Mouse (Mus musculus) thymus, adult 2 months (tissue): ENCODE results near the gene Btbd16. TPM values are rescaled to one million over a fixed set of nuclear protein-coding genes. Genes with fewer than 3 reads are reported as not detected.

Experiments used
- DNase-seq: peaks from one replicate; pipeline ENCODE4 v3.0.0; 2021
- H3K27ac ChIP-seq: fragments of 200-500 bp; 2 replicates; pipeline ENCODE4 v1.5.1; 2012; ENCODE audit warnings: low read length, control low read depth; ENCODE audit not compliant: control insufficient read depth, insufficient read depth
- H3K27me3 ChIP-seq: fragments of 200-500 bp; 2 replicates; pipeline ENCODE4 v1.6.1; 2012; ENCODE audit warnings: mild to moderate bottlenecking, low read length, moderate library complexity, mixed read lengths; ENCODE audit not compliant: control insufficient read depth, insufficient read depth
- H3K36me3 ChIP-seq: fragments of 200-500 bp; 2 replicates; pipeline ENCODE4 v1.6.1; 2012; ENCODE audit warnings: mild to moderate bottlenecking, low read length, moderate library complexity; ENCODE audit not compliant: control insufficient read depth, insufficient read depth
- H3K4me1 ChIP-seq: fragments of 200-500 bp; replicated peaks from 2 replicates; pipeline ENCODE4 v1.6.1; 2012; ENCODE audit warnings: low read length; ENCODE audit not compliant: control insufficient read depth, insufficient read depth
- H3K4me3 ChIP-seq: fragments of 200-500 bp; 2 replicates; pipeline ENCODE4 v1.5.1; 2012; ENCODE audit warnings: mild to moderate bottlenecking, low read length, control low read depth, moderate library complexity; ENCODE audit not compliant: control insufficient read depth, insufficient read depth
- CTCF ChIP-seq: fragments of 200-500 bp; IDR thresholded peaks from 2 replicates; pipeline ENCODE4 v1.5.1; 2012; ENCODE audit warnings: mild to moderate bottlenecking, control low read depth, low read length, moderate library complexity, borderline replicate concordance; ENCODE audit not compliant: control insufficient read depth, poor library complexity, insufficient read depth; ENCODE audit errors: extremely low read depth
- POLR2A ChIP-seq: fragments of 200-500 bp; IDR thresholded peaks from 2 replicates; pipeline ENCODE4 v1.6.1; 2012; ENCODE audit warnings: mild to moderate bottlenecking, low read length, control low read depth, moderate library complexity; ENCODE audit not compliant: control insufficient read depth, poor library complexity, insufficient read depth; ENCODE audit errors: extremely low read depth
- WGBS: fragments of 180-500 bp; shearing (Covaris S2); methylation state at CpG from one replicate; pipeline ENCODE4 v1.1.7; 2018; 5-methylcytosine and 5-hydroxymethylcytosine counted together
- polyA plus RNA-seq: library from polyadenylated mRNA; depleted of rRNA; stranded (reverse); fragments of >200 nt; gene quantifications from 2 replicates; pipeline ENCODE4 v1.2.3, GENCODE M21; 2012

Gene Btbd16
- polyA plus RNA-seq, 1 experiment = 0.13 TPM

GRCm38 (mm10) chr7:130854684-130855292 lies 80.9 kb downstream of the Btbd16 start:
- WGBS = 98% methylated on average over 4 of the region's 4 CpGs
- no peaks in the 10 kb centered on the region for H3K36me3 ChIP-seq
- no peaks in the 10 kb centered on the region for H3K27me3 ChIP-seq
- DNase-seq = no peak
- no peak overlapping the region for H3K27ac ChIP-seq
- H3K4me1 ChIP-seq = peaks cover 5% of the 10 kb centered on the region; the same call in 1 of the 2 replicates
- no peak for TF ChIP-seq POLR2A
- no peak overlapping the region for H3K4me3 ChIP-seq

GRCm38 (mm10) chr7:130855681-130856080 lies 81.8 kb downstream of the Btbd16 start:
- no peak for TF ChIP-seq CTCF
- TF ChIP-seq POLR2A = no peak
- 75% methylated on average over 3 of the region's 3 CpGs for WGBS
- Histone ChIP-seq H3K36me3 (no peaks in the 10 kb centered on the region), H3K4me1 (peaks cover 5% of the 10 kb centered on the region; the same call in 1 of the 2 replicates), H3K27ac (no peak overlapping the region), H3K27me3 (no peaks in the 10 kb centered on the region), H3K4me3 (no peak overlapping the region)
- DNase-seq = no peak

GRCm38 (mm10) chr7:130857973-130858372 lies 84.1 kb downstream of the Btbd16 start:
- DNase-seq = no peak
- H3K36me3 ChIP-seq = no peaks in the 10 kb centered on the region
- H3K4me1 ChIP-seq = peaks cover 2% of the 10 kb centered on the region; the same call in 1 of the 2 replicates
- WGBS = 17% methylated on average over 6 of the region's 6 CpGs
- no peak overlapping the region for H3K27ac ChIP-seq
- no peaks in the 10 kb centered on the region for H3K27me3 ChIP-seq
- TF ChIP-seq POLR2A (no peak), CTCF (no peak)
- H3K4me3 ChIP-seq = no peak overlapping the region

- Histone ChIP-seq H3K27me3 (no peaks in the 10 kb centered on the region), H3K27ac (no peak overlapping the region), H3K36me3 (no peaks in the 10 kb centered on the region), H3K4me3 (no peak overlapping the region), H3K4me1 (peaks cover 2% of the 10 kb centered on the region; the same call in 1 of the 2 replicates)
- WGBS = 78% methylated on average over 5 of the region's 5 CpGs
- TF ChIP-seq POLR2A = no peak
- TF ChIP-seq CTCF = no peak
- DNase-seq = no peak
Observed at GRCm38 (mm10) chr7:130859926-130860325, 86.1 kb downstream of the Btbd16 start.

- no peak overlapping the region for H3K27ac ChIP-seq
- 93% methylated on average over 11 of the region's 11 CpGs for WGBS
Observed at GRCm38 (mm10) chr7:130860721-130861142, 86.9 kb downstream of the Btbd16 start.

GRCm38 (mm10) chr7:130862501-130862900 lies 88.6 kb downstream of the Btbd16 start:
- DNase-seq = no peak
- 69% methylated on average over 1 of the region's 1 CpGs for WGBS

More at GRCm38 (mm10) chr7:130860721-130861142, 86.9 kb downstream of the Btbd16 start:
- Histone ChIP-seq H3K4me3 (no peak overlapping the region), H3K27me3 (no peaks in the 10 kb centered on the region), H3K36me3 (no peaks in the 10 kb centered on the region), H3K4me1 (peaks cover 2% of the 10 kb centered on the region; the same call in 1 of the 2 replicates)
- DNase-seq = no peak
- no peak for TF ChIP-seq POLR2A
- TF ChIP-seq CTCF = no peak

More at GRCm38 (mm10) chr7:130862501-130862900, 88.6 kb downstream of the Btbd16 start:
- H3K4me1 ChIP-seq = peaks cover 5% of the 10 kb centered on the region; the same call in 1 of the 2 replicates
- H3K36me3 ChIP-seq = no peaks in the 10 kb centered on the region
- TF ChIP-seq POLR2A (no peak), CTCF (no peak)
- H3K27me3 ChIP-seq = no peaks in the 10 kb centered on the region
- H3K27ac ChIP-seq = no peak overlapping the region
- no peak overlapping the region for H3K4me3 ChIP-seq
